22 mouse cellular contexts compared by ENCODE assay signal in the genomic region with DNA sequence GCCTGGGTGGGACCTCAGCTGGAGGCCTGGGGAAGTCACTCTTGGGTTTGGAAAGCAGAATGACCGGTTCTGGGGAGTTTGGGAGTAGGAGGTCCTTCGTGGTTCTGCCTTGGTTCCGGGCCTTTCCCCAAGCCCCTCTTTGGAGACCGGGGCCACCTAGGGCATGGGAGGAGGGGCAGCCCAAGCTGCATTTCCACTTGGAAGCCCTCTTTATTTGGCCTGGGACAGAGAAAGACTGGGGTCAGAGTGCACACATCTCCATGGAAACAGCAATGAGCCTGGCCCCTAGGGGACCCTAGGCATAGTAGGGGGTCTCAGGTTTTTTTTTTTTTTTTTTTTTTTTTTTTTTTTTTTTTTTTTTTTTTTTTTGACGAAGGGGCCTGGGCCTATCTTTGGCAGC. TPM values are rescaled to one million over a fixed set of nuclear protein-coding genes. Genes with fewer than 3 reads are reported as not detected.
DNase-seq lines count a peak whose midpoint lies in the region; ATAC-seq and TF ChIP-seq lines count a peak whose summit lies in the region.
"Had no signal": no experiment of that assay in that cellular context is flagged by ENCODE, and none has a peak within 500 bp of the region (broad histone marks: within the 10 kb centered on the region; RNA-seq: fewer than 3 reads in every experiment).

No protein-coding gene starts in this region.

- no peaks in the 10 kb centered on the region for H3K9me3 ChIP-seq in neural tube, embryonic 15.5 days (replicated peaks)
- H3K9me3 ChIP-seq: forebrain, embryonic 12.5 days; heart, embryonic 10.5 days; hindbrain, embryonic 15.5 days had no signal

- intact Hi-C loops in heart, postnatal 36 days (cut with DNase I) = loop anchor here (2.0 kb wide), 1 partner anchor 35 kb away; a partner anchor contains a TSS
- intact Hi-C loops in gastrocnemius, adult 2 months (cut with DNase I) = no loop called here

- H3K4me2 ChIP-seq in neural tube, embryonic 15.5 days = no peak overlapping the region

- no peaks in the 10 kb centered on the region for H3K36me3 ChIP-seq in neural tube, embryonic 15.5 days
- H3K36me3 ChIP-seq: forebrain, embryonic 12.5 days; heart, embryonic 10.5 days; hindbrain, embryonic 15.5 days had no signal

- no peak overlapping the region for H3K4me3 ChIP-seq in neural tube, embryonic 15.5 days (replicated peaks)
- no peak overlapping the region for H3K4me3 ChIP-seq in gastrocnemius, adult 2 months
- H3K4me3 ChIP-seq: forebrain, embryonic 12.5 days; heart, embryonic 10.5 days; hindbrain, embryonic 15.5 days; layer of hippocampus, adult 2 months had no signal

- WGBS in neural tube, embryonic 15.5 days = 8% methylated on average over 5 of the region's 5 CpGs

- peaks cover 26% of the 10 kb centered on the region for H3K4me1 ChIP-seq in neural tube, embryonic 15.5 days

- H3K27me3 ChIP-seq in neural tube, embryonic 15.5 days (replicated peaks) = no peaks in the 10 kb centered on the region
- H3K27me3 ChIP-seq: forebrain, embryonic 12.5 days; hindbrain, embryonic 15.5 days; Patski had no signal

- no peak overlapping the region for H3K9ac ChIP-seq in neural tube, embryonic 15.5 days (replicated peaks)

- no peak for ATAC-seq in neural tube, embryonic 15.5 days (ENCODE audit: low FRiP score)
- ATAC-seq: activated CD4-positive, CD25-positive, alpha-beta regulatory T cell, adult 4 months; lung, postnatal 0 days; midbrain, embryonic 16.5 days; Patski had no signal

- peak; percentile 81 for DNase-seq in heart, adult 11 months
- DNase-seq in heart, postnatal 36 days = no peak
- peak; percentile 52 for DNase-seq in neural tube, embryonic 10.5 days (ENCODE audit: extremely low spot score, low spot score)
- DNase-seq in embryo, embryonic 10.5 days (ENCODE audit: low spot score) = peak; percentile 74
- peak; percentile 45 for DNase-seq in mesoderm, embryonic 11.5 days (ENCODE audit: low read depth, low spot score)
- DNase-seq in gastrocnemius, adult 2 months = no peak
- DNase-seq in urinary bladder, postnatal 10 days (ENCODE audit: low spot score) = no peak
- DNase-seq: adrenal gland, postnatal 14 days; kidney, adult 11 months; liver; right cerebral cortex, adult 18-20 months; thymus, postnatal 14 days had no signal

- H3K27ac ChIP-seq in neural tube, embryonic 15.5 days (replicated peaks) = no peak overlapping the region
- no peak overlapping the region for H3K27ac ChIP-seq in gastrocnemius, adult 2 months
- H3K27ac ChIP-seq: forebrain, embryonic 12.5 days; heart, embryonic 10.5 days; hindbrain, embryonic 15.5 days; kidney, postnatal 0 days had no signal

- TF ChIP-seq CTCF in gastrocnemius, adult 2 months (IDR thresholded peaks at IDR 0.05) = no peak

RNA-seq across cellular contexts. Expression of a gene that starts 2.4 kb away (rescaled TPM):
- total RNA-seq in heart, postnatal 36 days (2021) = 10 to 100 TPM; 23.1 to 23.2 TPM
- 56.7 and 61.8 TPM in 2 replicates for polyA plus RNA-seq in neural tube, embryonic 15.5 days (2015; fragmentation: Nextera tagmentation; extraction: Ambion mirVana)
- total RNA-seq in gastrocnemius, adult 2 months (2021) = 10 to 100 TPM in 1 of 2 experiments, 1 to 10 TPM in 1; 9.7 to 10.6 TPM

RNA-seq across cellular contexts. Expression of a gene that starts 35.5 kb away (rescaled TPM):
- 100 to 1,000 TPM; 134 to 161 TPM for total RNA-seq in heart, postnatal 36 days (2021)
- polyA plus RNA-seq in neural tube, embryonic 15.5 days (2015; fragmentation: Nextera tagmentation; extraction: Ambion mirVana) = 68.3 and 72.4 TPM in 2 replicates
- total RNA-seq in gastrocnemius, adult 2 months (2021) = 10 to 100 TPM; 70.4 to 95.2 TPM

Comparison
In these comparisons a context has a peak if more than half of its experiments do, and no peak if none do; other contexts are left out.
1. DNase-seq: peak in heart, adult 11 months (single experiment), neural tube, embryonic 10.5 days (single experiment), embryo, embryonic 10.5 days (single experiment) and mesoderm, embryonic 11.5 days (single experiment); none in heart, postnatal 36 days (0 of 2), gastrocnemius, adult 2 months (single experiment) and urinary bladder, postnatal 10 days (single experiment).